Mouse (Mus musculus) lung, postnatal 10 days (tissue): ENCODE measurements around the gene Best1.

Source experiments
- DNase-seq: peaks from one replicate; pipeline ENCODE4 v3.0.0; 2021

Best1 gene

DNA sequence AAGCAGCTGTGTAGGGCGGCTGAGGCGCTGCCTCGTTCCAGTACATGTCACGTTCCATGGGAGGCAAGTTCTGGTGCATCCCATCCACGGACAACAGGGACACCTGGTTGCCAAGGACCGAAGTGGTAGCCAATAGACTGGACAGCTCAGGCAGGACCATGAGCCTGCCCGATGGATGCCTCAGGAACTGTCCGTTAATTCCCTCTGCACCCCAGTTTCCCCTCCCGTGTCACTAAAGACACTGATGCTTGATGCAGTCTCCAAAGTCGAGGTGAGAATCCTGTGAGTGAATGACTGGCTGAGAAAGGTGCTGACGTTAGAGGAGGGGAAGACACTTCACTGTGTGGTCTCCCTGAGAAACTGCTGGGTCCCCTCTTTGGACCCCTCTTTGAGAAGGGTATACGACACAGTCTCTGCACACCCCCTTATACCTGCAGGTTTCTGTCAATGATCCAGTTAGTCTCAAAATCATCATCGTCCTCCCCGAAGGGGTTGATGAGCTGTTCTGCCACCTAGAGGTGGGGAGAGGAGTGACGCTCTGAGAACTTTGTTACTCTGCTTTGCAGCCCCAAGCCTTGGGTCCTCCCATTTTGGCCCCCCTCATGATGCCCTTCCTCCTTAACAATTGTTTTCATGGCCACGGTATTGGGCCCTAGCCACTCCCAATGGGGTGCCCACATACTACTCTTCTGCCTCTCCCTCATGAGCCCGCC is 12.1 kb downstream of the Best1 start:
- DNase-seq, result peak; percentile 62

DNA sequence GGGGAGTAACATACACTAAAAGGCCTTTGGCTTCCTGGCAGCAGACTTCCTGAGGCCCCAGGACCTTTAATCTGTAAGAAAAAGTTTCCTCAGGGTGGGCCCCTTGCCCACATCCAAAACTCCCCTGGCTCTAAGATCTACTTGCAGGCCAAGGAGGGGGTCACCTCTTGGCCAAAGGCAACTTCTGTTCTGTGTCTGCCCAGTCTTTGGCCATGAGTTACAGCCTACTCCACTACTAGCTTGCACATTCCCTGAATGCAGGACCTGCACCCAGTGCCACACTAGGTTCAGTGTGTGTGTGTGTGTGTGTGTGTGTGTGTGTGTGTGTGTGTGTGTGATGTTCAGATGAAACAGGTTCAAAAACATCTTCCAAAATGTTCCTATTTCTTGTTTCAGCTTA is 13.8 kb downstream of the Best1 start:
- no peak for DNase-seq

GRCm38 (mm10) chr19:9987192-9987591 is 14.2 kb downstream of the Best1 start:
- no peak for DNase-seq

GRCm38 (mm10) chr19:9985900-9986421 is 15.5 kb downstream of the Best1 start:
- DNase-seq, result no peak

- no peak for DNase-seq
These were observed 16.1 kb downstream of the Best1 start for GRCm38 (mm10) chr19:9985190-9985899.

- no peak for DNase-seq
These were observed 17.1 kb downstream of the Best1 start for GRCm38 (mm10) chr19:9984111-9985055.

- DNase-seq, result peak; percentile 87
These were observed 18.4 kb downstream of the Best1 start for GRCm38 (mm10) chr19:9982852-9983542.

GRCm38 (mm10) chr19:9982151-9982851 is 19.1 kb downstream of the Best1 start:
- peak; percentile 97 for DNase-seq

- DNase-seq, result no peak
These were observed 19.8 kb downstream of the Best1 start for GRCm38 (mm10) chr19:9981621-9982020.

DNA sequence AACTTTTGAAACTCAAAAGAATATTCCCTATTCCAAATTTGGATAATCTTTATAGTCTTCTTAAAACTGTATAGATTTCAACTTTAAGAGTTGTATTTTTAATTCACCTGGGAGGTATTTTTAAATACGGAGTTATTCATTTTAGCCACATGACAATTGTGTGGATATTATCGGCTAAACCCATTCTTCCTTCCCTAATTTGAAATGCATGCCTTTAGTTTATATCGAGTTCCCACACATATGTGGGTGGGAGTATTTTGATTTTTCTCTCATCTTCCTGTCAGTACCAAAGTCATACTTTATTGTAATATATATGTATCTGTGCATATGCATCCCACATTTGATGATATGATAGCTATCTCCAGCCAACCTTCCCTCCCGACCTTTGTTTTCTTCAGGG is 21.2 kb downstream of the Best1 start, which contains the start of gene Fth1:
Gene Fth1 (plus strand): TSS at position 341 of the 400 bp plus-strand sequence.
- no peak for DNase-seq

GRCm38 (mm10) chr19:9979156-9979555 is 22.3 kb downstream of the Best1 start:
- DNase-seq, result no peak

- peak; percentile 90 for DNase-seq
These were observed 22.9 kb downstream of the Best1 start for GRCm38 (mm10) chr19:9978431-9978951.

DNA sequence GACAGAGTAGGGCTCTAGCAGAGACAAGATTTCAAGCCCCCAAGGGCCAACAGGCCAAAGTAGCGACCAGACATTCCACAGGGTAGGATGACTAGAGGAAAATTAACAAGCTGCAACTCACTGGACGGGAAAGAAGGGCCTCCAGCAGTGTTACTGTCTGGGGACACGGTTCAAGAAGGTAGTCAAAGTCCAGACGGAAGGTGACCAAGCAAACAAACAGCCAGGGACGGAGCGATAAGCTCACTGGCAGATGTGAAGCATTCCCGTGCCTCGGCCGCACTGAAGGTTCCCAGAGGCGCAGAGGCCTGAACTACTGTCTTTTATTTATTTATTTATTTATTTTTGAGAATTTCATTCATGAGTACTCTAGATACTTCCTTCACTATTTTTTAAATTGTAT is 24.3 kb downstream of the Best1 start:
- no peak for DNase-seq

GRCm38 (mm10) chr19:9974853-9975252 is 26.6 kb downstream of the Best1 start:
- DNase-seq, result peak; percentile 49

- no peak for DNase-seq
These were observed 33.2 kb downstream of the Best1 start for GRCm38 (mm10) chr19:9968081-9968787.

DNA sequence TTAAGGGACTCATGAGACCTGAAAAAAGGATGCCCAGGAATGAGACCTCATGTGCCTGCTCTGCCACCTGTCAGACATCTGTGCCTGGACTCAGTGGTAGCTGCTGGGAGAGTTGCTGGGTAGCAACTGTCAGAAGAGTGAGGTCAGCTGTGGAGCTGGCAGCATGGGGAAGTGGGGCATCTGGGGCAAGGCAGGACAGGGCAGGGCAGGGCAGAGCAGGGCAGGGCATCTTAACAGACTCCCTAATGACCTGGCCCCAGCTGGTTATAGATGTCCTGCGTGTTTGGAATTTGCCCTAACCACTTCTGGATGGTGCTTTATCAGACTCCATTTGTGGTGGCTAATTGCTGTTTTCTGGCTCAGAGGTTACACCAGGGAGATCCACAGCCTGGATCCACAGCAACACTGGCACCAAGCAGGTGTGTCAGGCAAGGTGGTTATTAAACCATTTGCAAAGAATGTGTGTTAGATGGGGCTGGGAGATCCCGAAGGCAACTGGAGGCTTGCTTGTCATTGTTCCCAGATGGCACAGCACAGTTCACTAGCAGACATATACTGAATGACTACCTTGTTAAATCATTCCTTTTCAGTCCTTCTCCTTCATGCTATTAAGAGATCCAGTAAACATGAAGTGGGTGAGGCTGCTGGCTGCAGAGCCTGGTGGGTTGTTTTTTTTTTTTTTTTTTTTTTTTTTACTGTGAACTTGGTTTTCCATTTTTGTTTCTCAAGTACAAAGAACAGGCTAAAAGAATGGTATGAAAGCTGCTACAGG is 35.2 kb downstream of the Best1 start:
- DNase-seq, result no peak

GRCm38 (mm10) chr19:9964205-9964916 is 37.1 kb downstream of the Best1 start:
- no peak for DNase-seq

DNA sequence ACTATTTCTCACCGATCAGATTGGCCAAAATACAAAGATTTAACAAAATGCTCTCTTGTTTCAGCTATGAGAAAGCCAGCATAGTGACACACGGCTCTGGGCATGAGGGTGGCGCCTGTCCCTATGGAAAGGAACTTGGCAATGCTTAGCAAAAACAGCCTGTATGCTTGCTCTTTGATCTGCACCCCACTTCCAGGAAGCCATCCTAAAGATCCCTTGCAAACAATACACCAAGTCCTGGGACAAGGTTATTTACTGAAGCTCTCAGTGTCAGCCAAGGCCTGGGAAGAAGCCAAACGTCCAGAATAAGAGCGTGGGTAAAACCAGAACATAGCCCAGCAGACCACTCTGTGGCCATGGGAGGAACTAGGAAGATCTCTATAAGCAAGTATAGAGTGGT is 40.7 kb downstream of the Best1 start:
- DNase-seq, result no peak

DNA sequence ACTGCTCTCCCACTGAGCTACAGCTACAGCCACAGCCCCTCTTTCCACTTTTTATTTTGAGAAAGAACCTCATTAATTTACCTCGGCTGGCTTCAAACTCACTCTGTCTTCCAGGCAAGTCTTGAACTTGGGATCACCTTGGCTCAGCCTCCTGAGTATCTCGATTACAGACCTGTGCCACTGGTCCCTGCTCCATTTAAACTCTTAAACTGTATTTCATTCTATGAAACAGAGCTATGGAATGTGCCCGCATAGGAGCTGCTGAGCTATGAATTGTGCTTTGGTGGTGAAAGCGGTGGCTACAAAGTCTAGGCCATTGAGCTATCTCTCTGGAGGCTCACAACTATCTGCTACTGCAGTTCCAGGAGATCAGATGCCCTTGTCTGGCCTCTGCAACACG is 43.5 kb downstream of the Best1 start:
- DNase-seq, result no peak
